Mouse (Mus musculus): Measurements from ENCODE around the gene Cdc6.

The Cdc6 gene

GRCm38 (mm10) chr11:98961051-98961592 lies 53.5 kb downstream of the Cdc6 start:
- no peak for DNase-seq (ENCODE audit: low read depth, low spot score)

GRCm38 (mm10) chr11:98961766-98962165 lies 54.2 kb downstream of the Cdc6 start:
- DNase-seq (ENCODE audit: low read depth, low spot score) = peak; percentile 26

- DNase-seq (ENCODE audit: low read depth, low spot score) = no peak
Measured at GRCm38 (mm10) chr11:98962421-98963095, 55.0 kb downstream of the Cdc6 start.

- DNase-seq (ENCODE audit: low read depth, low spot score) = no peak
Measured at GRCm38 (mm10) chr11:98963191-98964021, 55.8 kb downstream of the Cdc6 start.

- DNase-seq (ENCODE audit: low read depth, low spot score) = no peak
Measured at GRCm38 (mm10) chr11:98964201-98964615, 56.6 kb downstream of the Cdc6 start.

- DNase-seq (ENCODE audit: low read depth, low spot score) = no peak
Measured at GRCm38 (mm10) chr11:98964616-98965415, 57.2 kb downstream of the Cdc6 start.

- DNase-seq (ENCODE audit: low read depth, low spot score) = no peak
Measured at GRCm38 (mm10) chr11:98965416-98966077, 57.9 kb downstream of the Cdc6 start.

GRCm38 (mm10) chr11:98966499-98967141 lies 59.0 kb downstream of the Cdc6 start:
- DNase-seq (ENCODE audit: low read depth, low spot score) = no peak

GRCm38 (mm10) chr11:98968079-98968478 lies 60.5 kb downstream of the Cdc6 start:
- DNase-seq (ENCODE audit: low read depth, low spot score) = no peak

- no peak for DNase-seq (ENCODE audit: low read depth, low spot score)
Measured at GRCm38 (mm10) chr11:98968716-98969495, 61.3 kb downstream of the Cdc6 start.

- DNase-seq (ENCODE audit: low read depth, low spot score) = no peak
Measured at GRCm38 (mm10) chr11:98969496-98969927, 61.9 kb downstream of the Cdc6 start.

GRCm38 (mm10) chr11:98970191-98970925 lies 62.8 kb downstream of the Cdc6 start:
- DNase-seq (ENCODE audit: low read depth, low spot score) = no peak

- no peak for DNase-seq (ENCODE audit: low read depth, low spot score)
Measured at GRCm38 (mm10) chr11:98971316-98972031, 63.9 kb downstream of the Cdc6 start.

- DNase-seq (ENCODE audit: low read depth, low spot score) = peak; percentile 75
Measured at GRCm38 (mm10) chr11:98972215-98972614, 64.6 kb downstream of the Cdc6 start.

GRCm38 (mm10) chr11:98972801-98973360 lies 65.3 kb downstream of the Cdc6 start:
- DNase-seq (ENCODE audit: low read depth, low spot score) = no peak

All from A20 (cell line).